Mouse (Mus musculus) liver, embryonic 14.5 days (tissue): ENCODE results near the gene Clec3a. TPM values are rescaled to one million over a fixed set of nuclear protein-coding genes. Genes with fewer than 3 reads are reported as not detected.
A peak's percentile ranks its signal among the peaks of the same experiment; 100 is the strongest.

Experiments used
- ATAC-seq: fragments of 200-750 bp; cut with Nextera tagmentation; 2 replicates; pipeline ENCODE4 v1.8.0; 2017; ENCODE audit warnings: moderate number of reproducible peaks, mild to moderate bottlenecking, moderate library complexity; ENCODE audit not compliant: insufficient read depth
- DNase-seq, 3 experiments: peaks; one replicate each; pipeline ENCODE4 v3.0.0-alpha.2; 2012 to 2013; ENCODE audit warnings: low read depth in 3 of 3, low spot score in 3 of 3
- H3K27ac ChIP-seq: fragments of 300-500 bp; sonication (generic); 2 replicates; pipeline ENCODE4 v1.5.1; 2014; ENCODE audit warnings: moderate library complexity, mild to moderate bottlenecking, control low read depth, inconsistent platforms
- H3K27me3 ChIP-seq: fragments of 300-500 bp; sonication (generic); 2 replicates; pipeline ENCODE4 v1.6.1; 2014; ENCODE audit warnings: mild to moderate bottlenecking, low read length, moderate library complexity; ENCODE audit not compliant: control insufficient read depth, insufficient read depth
- H3K36me3 ChIP-seq: fragments of 300-500 bp; sonication (generic); replicated peaks from 2 replicates; pipeline ENCODE4 v1.6.1; 2014; ENCODE audit warnings: low read depth; ENCODE audit not compliant: control insufficient read depth, insufficient read depth
- H3K4me1 ChIP-seq, 2 experiments: fragments of 200-500 bp in 1 of 2; fragments of 300-500 bp in 1 of 2; sonication (generic) in 1 of 2; replicated peaks; 2 replicates each; pipeline ENCODE4 v1.6.1; 2012 to 2014; ENCODE audit warnings: antibody characterized with exemption in 1 of 2, inconsistent platforms in 1 of 2, low read length in 1 of 2; ENCODE audit not compliant: control insufficient read depth in 2 of 2, insufficient read depth in 2 of 2
- H3K4me2 ChIP-seq: fragments of 300-500 bp; sonication (generic); 2 replicates; pipeline ENCODE4 v1.6.1; 2014; ENCODE audit warnings: low read depth, mild to moderate bottlenecking, control low read depth, moderate library complexity
- H3K4me3 ChIP-seq, 2 experiments: fragments of 200-500 bp in 1 of 2; fragments of 300-500 bp in 1 of 2; sonication (generic) in 1 of 2; 2 replicates each; pipeline ENCODE4 v1.5.1; 2012 to 2014; ENCODE audit warnings: low read depth in 2 of 2, low read length in 2 of 2, mild to moderate bottlenecking in 2 of 2, control low read depth in 1 of 2, inconsistent platforms in 1 of 2, moderate library complexity in 1 of 2; ENCODE audit not compliant: insufficient read depth in 1 of 2
- H3K9ac ChIP-seq: fragments of 300-500 bp; sonication (generic); replicated peaks from 2 replicates; pipeline ENCODE4 v1.6.1; 2014; ENCODE audit warnings: mild to moderate bottlenecking, control low read depth, moderate library complexity
- H3K9me3 ChIP-seq: fragments of 300-500 bp; sonication (generic); 2 replicates; pipeline ENCODE4 v1.6.1; 2016; ENCODE audit warnings: low read length, mixed read lengths; ENCODE audit not compliant: control insufficient read depth
- CTCF ChIP-seq: IDR thresholded peaks from 2 replicates; pipeline ENCODE4 v1.5.1; 2016; ENCODE audit warnings: antibody characterized with exemption, low read depth, control low read depth
- EP300 ChIP-seq: IDR thresholded peaks from 2 replicates; pipeline ENCODE4 v1.6.1; 2016; ENCODE audit warnings: antibody characterized with exemption, low read depth
- WGBS: fragments of 180-500 bp; shearing (Covaris S2); extraction: QIAGEN DNeasy Blood & Tissue Kit; methylation state at CpG from one replicate; pipeline ENCODE4 v1.1.7; 2014; ENCODE audit not compliant: insufficient replicate concordance; 5-methylcytosine and 5-hydroxymethylcytosine counted together
- polyA plus RNA-seq, 2 experiments: library from polyadenylated mRNA; depleted of rRNA in 1 of 2; stranded (reverse) in 1 of 2; unstranded in 1 of 2; fragments of >200 nt; fragmentation: Nextera tagmentation in 1 of 2; extraction: Ambion mirVana in 1 of 2; gene quantifications; 2 replicates each; pipeline versions ENCODE4 v1.2.1 to v1.2.3; 2012 to 2014

Clec3a gene
- polyA plus RNA-seq, 2 experiments: not detected

- H3K27me3 ChIP-seq: no peaks in the 10 kb centered on the region
- ATAC-seq: no peak
- H3K27ac ChIP-seq: no peak overlapping the region
- no peaks in the 10 kb centered on the region for H3K9me3 ChIP-seq
- no peaks in the 10 kb centered on the region for H3K4me1 ChIP-seq
- no peak for TF ChIP-seq EP300
- TF ChIP-seq CTCF: peak; percentile 70
- H3K9ac ChIP-seq: no peak overlapping the region
- no peak overlapping the region for H3K4me2 ChIP-seq
- DNase-seq: no peak
- no peak overlapping the region for H3K4me3 ChIP-seq
- WGBS: 51% methylated on average over 11 of the region's 13 CpGs
- no peaks in the 10 kb centered on the region for H3K36me3 ChIP-seq
Measured at GRCm38 (mm10) chr8:114390465-114391254, 27.2 kb upstream of the Clec3a start.

GRCm38 (mm10) chr8:114398326-114398725 lies 19.6 kb upstream of the Clec3a start:
- 71% methylated on average over 5 of the region's 5 CpGs for WGBS
- ATAC-seq: no peak
- Histone ChIP-seq H3K27me3 (no peaks in the 10 kb centered on the region), H3K36me3 (no peaks in the 10 kb centered on the region), H3K27ac (no peak overlapping the region), H3K4me2 (no peak overlapping the region), H3K9ac (no peak overlapping the region), H3K4me3 (no peak overlapping the region), H3K9me3 (no peaks in the 10 kb centered on the region), H3K4me1 (no peaks in the 10 kb centered on the region)
- DNase-seq: no peak
- TF ChIP-seq EP300: no peak
- no peak for TF ChIP-seq CTCF

GRCm38 (mm10) chr8:114399273-114399672 lies 18.6 kb upstream of the Clec3a start:
- Histone ChIP-seq H3K9me3 (no peaks in the 10 kb centered on the region), H3K36me3 (no peaks in the 10 kb centered on the region), H3K4me2 (no peak overlapping the region), H3K4me3 (no peak overlapping the region), H3K4me1 (no peaks in the 10 kb centered on the region), H3K27ac (no peak overlapping the region), H3K27me3 (no peaks in the 10 kb centered on the region), H3K9ac (no peak overlapping the region)
- TF ChIP-seq CTCF (no peak), EP300 (no peak)
- ATAC-seq (no peak), DNase-seq (no peak)
- WGBS: 77% methylated on average over 5 of the region's 5 CpGs

- 56% methylated on average over 7 of the region's 7 CpGs for WGBS
- ATAC-seq: no peak
Measured at GRCm38 (mm10) chr8:114401679-114402078, 16.2 kb upstream of the Clec3a start.

GRCm38 (mm10) chr8:114411421-114411820 lies 6.5 kb upstream of the Clec3a start:
- no peaks in the 10 kb centered on the region for H3K9me3 ChIP-seq
- H3K4me3 ChIP-seq: no peak overlapping the region
- no peak overlapping the region for H3K4me2 ChIP-seq
- WGBS: 58% methylated on average over 3 of the region's 3 CpGs
- H3K4me1 ChIP-seq: no peaks in the 10 kb centered on the region
- no peaks in the 10 kb centered on the region for H3K36me3 ChIP-seq
- no peak overlapping the region for H3K27ac ChIP-seq
- no peaks in the 10 kb centered on the region for H3K27me3 ChIP-seq
- no peak for ATAC-seq
- DNase-seq: no peak
- TF ChIP-seq CTCF (no peak), EP300 (no peak)
- H3K9ac ChIP-seq: no peak overlapping the region

More at GRCm38 (mm10) chr8:114401679-114402078, 16.2 kb upstream of the Clec3a start:
- Histone ChIP-seq H3K27me3 (no peaks in the 10 kb centered on the region), H3K4me3 (no peak overlapping the region), H3K27ac (no peak overlapping the region), H3K4me2 (no peak overlapping the region), H3K36me3 (no peaks in the 10 kb centered on the region), H3K9me3 (no peaks in the 10 kb centered on the region), H3K9ac (no peak overlapping the region), H3K4me1 (no peaks in the 10 kb centered on the region)
- no peak for DNase-seq
- no peak for TF ChIP-seq CTCF
- TF ChIP-seq EP300: no peak
